Mouse (Mus musculus): Measurements from ENCODE around the gene Chchd2. TPM values are rescaled to one million over a fixed set of nuclear protein-coding genes. Genes with fewer than 3 reads are reported as not detected.
"Not testable (repeated sequence)": the region's sequence is repeated elsewhere in the genome, so short reads cannot be mapped to it uniquely, and the experiment has no call there.

Chchd2 gene
- total RNA-seq (2021), result 100 to 1,000 TPM; 757 to 792 TPM

GRCm38 (mm10) chr5:129886911-129887636 lies at the start of gene Chchd2:
TSS of gene Chchd2 (minus strand) at chr5:129887470.
- peak; percentile 94 for DNase-seq

- no peak for DNase-seq
Observed at GRCm38 (mm10) chr5:129936941-129937340, 49.7 kb upstream of the Chchd2 start.

DNA sequence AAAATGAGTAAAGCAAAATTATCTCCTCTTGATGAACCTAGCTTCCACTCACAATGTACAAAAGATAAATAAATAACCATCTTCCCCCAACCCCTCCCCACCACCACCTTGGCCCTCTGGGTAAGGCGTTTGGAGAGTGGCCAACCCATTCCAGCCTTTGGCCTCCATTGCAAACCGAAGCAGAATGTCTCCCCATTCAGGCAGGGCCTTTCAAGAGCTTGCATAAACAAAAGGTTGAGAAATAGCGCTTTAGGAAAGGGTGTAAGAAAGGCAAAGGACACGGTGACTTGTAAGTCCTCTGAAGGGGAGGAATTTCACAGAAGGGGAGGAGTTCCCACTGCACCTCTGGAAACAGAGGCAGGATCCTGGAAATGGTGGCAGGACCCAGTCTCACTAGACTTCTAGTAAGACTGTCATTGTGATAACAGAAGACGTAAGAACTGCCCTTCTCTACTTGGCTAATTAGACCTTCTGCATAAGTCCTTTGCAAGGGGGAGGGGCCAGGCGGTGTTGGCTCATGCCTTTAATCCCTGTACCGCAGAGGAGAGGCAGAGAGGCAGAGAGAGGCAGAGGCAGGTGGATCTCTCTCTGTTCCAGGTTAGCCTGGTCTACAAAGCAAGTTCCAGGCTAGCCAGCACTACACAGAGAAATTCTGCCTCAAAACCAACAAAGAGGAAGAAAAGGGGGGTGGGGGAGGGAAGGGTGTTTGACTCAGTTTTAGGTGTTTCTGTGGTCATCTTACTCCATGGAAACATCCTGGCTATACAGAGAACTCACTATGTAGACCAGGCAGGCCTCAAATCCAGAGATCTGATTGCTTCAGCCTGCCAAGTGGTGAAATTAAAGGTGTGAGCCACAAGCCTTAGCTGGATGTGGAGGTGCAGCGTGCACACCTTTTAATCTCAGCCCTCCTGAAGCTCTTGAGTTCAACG lies 42.9 kb upstream of the Chchd2 start:
- DNase-seq, result no peak

GRCm38 (mm10) chr5:129925933-129926332 lies 38.7 kb upstream of the Chchd2 start:
- DNase-seq, result no peak

DNA sequence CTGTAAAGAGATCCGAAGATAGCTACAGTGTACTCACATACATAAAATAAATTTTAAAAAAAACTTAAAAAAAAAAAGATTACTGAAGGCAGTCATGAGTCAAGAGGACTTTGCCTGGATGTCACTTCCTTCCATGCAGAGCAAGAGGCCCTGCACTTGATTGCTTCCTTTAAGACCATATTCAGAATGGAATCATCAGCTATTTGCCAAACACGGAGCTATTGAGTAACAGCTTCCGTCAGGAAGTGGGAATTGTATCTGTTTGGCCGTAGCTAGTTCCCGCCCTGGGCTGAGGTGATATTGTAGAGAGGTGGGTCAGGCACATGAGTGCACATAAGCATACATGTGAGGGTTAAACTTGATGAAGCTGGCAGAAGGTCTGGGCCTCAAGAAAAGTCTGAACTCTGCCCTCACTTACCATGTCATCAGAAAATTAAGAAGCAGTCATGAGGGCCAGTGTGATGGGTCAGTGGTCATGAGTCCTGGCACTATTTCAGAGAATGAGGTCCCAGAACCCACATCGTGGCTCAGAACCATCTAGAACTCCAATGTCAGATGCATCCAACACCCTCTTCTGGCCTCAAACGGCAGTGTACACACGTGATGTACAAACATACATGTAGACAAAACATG lies 37.7 kb upstream of the Chchd2 start:
- DNase-seq, result no peak

DNA sequence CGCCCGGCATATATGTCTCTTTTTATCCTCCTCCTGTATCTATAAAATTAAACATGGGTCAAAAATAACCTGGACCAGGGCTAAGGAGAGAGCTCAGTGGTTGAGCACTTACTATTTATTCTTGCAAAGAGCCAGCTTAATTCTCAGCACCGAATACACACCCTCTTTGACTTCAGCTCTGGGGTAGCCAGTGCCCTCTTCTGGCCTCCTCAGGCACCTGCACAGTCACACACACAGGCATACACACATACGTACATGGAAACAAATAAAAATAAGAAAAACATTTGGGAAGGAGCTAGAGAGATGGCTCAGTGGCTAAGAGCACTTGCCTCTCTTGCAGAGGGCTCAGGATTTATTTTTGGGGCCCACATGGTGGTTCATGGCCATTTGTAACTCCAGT lies 34.7 kb upstream of the Chchd2 start:
- DNase-seq, result no peak

- DNase-seq, result no peak
Observed at GRCm38 (mm10) chr5:129919320-129919719, 32.0 kb upstream of the Chchd2 start.

DNA sequence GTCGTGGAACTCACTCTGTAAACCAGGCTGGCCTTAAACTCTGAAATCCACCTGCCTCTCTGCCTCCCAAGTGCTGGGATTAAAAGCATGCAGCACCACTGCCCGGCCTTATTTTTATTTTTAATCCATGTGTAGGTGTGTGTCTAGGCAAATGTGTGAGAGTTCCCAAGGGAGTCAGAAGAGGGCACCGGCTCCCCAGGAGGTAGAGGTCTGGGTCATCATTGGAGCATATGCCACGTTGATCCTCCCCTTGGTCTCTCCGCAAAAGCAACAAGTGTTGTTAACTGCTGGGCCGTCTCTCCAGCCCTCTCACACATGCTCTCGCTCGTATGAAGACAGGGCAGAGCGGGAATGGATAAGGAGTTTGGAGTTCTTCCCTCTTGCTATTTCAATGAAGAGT lies 31.5 kb upstream of the Chchd2 start:
- no peak for DNase-seq

- DNase-seq, result no peak
Observed at GRCm38 (mm10) chr5:129918065-129918651, 30.9 kb upstream of the Chchd2 start.

DNA sequence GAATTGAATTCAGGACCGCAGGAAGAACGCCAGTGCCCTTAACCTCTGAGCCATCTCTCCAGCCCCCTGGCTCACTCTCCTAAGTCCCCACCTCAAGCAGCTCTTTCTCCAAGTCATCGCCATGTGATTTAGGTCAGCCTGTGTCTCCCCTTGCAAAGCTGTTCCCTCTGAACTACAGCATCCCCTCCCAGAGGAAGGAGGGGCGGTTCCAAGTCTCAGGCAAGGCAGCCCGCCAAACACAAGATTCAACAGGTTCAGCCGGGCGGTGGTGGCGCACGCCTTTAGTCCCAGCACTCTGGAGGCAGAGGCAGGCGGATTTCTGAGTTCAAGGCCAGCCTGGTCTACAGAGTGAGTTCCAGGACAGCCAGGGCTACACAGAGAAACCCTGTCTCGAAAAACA lies 28.2 kb upstream of the Chchd2 start:
- not testable (repeated sequence) for DNase-seq

- peak; percentile 14 for DNase-seq
Observed at GRCm38 (mm10) chr5:129914024-129914423, 26.8 kb upstream of the Chchd2 start.

DNA sequence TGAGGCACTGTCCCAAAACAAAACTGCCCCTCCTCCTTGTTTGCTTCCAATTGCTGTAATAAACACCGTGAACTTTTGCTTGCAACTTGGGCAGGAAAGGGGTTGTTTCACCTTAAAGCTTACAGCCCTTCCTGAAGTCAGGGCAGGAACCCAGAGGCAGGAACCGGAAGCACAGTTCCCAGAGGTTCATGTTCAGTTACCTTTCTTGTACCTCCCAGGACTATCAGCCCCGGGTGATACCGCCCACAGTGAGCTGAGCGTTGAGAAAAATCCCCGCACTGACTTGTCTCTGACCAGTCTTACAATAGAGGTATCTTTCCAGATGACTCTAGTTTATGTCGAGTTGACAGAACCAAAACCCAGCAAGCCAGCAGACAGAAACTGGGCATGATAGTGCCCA lies 22.3 kb upstream of the Chchd2 start:
- no peak for DNase-seq

DNA sequence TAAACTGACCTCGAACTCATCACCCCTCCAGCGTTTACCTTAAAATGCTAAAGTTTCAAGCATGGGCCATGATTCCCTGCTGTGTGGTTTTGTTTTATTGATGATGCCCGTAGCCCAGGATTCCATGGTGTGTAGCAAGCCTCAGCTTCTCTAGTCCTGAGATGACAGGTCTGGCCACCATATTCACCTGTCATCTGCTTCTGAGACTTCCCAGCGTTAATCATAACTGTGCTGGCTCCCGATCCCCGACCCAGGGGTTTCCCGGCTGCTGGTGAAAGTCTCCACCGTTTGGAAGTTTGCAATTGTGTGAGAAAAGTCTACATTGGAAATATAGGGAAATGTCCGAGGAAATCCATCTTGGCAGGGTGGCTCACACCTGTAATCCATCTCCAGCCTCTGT lies 21.9 kb upstream of the Chchd2 start:
- no peak for DNase-seq

DNA sequence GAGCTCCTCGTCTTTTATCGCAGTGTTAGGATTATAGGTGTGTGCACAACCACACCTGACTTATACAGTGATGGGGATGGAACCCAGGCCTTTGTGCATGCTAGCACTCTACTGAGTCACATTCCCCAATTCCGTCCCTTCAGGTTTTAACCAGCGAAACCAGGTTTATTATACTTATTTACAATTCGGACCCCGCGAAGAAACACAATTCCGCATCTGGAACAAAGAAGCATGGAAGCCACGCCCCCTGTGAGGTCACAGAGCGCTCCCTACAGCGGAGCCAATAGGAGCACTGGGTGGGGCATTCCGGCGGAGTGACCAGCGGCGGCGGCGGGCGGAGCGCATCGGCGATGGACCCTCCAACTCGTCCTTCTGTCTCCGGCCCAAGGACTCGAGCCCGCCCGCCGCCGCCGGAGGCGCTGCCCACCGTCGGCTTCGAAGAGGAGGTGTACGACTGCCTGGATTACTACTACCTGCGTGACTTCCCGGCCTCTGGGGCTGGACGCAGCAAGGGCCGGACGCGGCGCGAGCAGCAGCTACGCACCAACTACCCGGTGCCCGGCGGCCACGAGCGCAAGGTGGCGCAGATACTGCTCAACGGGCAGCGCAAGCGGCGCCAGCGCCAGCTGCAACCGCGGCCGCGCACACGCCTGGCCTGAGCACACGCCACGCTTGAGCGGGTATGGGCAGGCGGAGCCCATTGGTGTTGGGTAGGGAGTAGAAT lies 21.1 kb upstream of the Chchd2 start, which contains the start of gene Nupr1l:
Gene Nupr1l (plus strand): TSS at position 299 of the 724 bp plus-strand sequence.
- peak; percentile 92 for DNase-seq

DNA sequence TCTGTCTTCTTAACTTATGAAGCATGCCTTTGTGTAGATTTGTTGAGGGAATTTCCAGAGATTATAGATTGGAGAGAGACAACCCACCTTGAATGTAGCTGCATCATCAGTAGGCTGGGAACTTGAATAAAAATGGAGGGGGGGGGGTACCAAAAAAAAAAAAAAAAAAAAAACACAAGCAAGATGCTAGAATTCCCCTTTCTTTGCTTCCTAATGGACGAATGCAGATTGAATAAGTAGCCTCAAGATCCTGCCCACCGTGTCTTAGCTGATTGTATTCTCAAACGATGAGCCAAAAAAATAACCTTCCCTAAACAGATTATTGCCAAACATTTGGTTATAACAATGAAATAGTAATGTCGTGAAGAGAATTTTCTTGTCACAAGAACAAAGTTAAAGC lies 20.5 kb upstream of the Chchd2 start:
- no peak for DNase-seq

GRCm38 (mm10) chr5:129898449-129898848 lies 11.2 kb upstream of the Chchd2 start, which contains the start of gene Phkg1:
TSS of gene Phkg1 (minus strand) at chr5:129898549.
- no peak for DNase-seq

- peak; percentile 89 for DNase-seq
Observed at GRCm38 (mm10) chr5:129895198-129896088, 8.2 kb upstream of the Chchd2 start, which contains the start of gene Zbed5. TSS of gene Zbed5 (plus strand) at chr5:129895723.

GRCm38 (mm10) chr5:129890390-129890789 lies 3.1 kb upstream of the Chchd2 start:
- DNase-seq, result not testable (repeated sequence)

DNA sequence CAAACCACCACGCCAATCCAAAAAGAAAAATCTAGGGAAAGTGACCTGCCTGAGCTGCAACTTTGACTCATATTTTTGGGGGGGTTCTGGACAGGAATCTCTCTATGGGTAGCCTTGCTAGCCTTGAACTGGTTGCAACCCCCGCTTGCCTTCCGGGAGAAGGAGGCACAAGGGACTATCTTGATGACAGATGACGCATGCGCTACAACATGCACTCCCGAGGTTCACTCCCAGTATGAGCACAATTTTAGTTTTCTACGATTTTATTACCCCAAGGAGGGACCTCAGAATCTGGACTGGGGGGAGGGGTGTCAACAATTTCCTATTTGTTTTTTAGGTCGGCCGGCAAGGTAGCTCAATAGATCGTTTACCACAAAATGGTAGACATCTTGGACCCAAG lies 999 bp downstream of the Chchd2 start:
- DNase-seq, result no peak

GRCm38 (mm10) chr5:129879888-129880287 lies 7.4 kb downstream of the Chchd2 start:
- no peak for DNase-seq

- DNase-seq, result peak; percentile 90
Observed at GRCm38 (mm10) chr5:129878946-129879345, 8.3 kb downstream of the Chchd2 start.

Measured in heart, postnatal 4 days (tissue).